Mouse (Mus musculus): ENCODE measurements around the gene AI464131.

- TF ChIP-seq CTCF (IDR thresholded peaks at IDR 0.05 in 2 of 3, conservative IDR thresholded peaks at IDR 0.05 in 1 of 3; ENCODE audit: control insufficient read depth in 1 of 3, insufficient read depth in 1 of 3, low read depth in 2 of 3, low read length in 3 of 3, poor library complexity in 1 of 3, severe bottlenecking in 1 of 3) = no peak
- TF ChIP-seq HCFC1 (IDR thresholded peaks at IDR 0.05; ENCODE audit: low read depth, low read length) = no peak
- no peak for TF ChIP-seq MYC (IDR thresholded peaks at IDR 0.05; ENCODE audit: low read depth, low read length)
- no peak for TF ChIP-seq TCF12 (IDR thresholded peaks at IDR 0.05; ENCODE audit: low read depth, low read length)
- no peak for TF ChIP-seq POLR2A (IDR thresholded peaks at IDR 0.05; ENCODE audit: control insufficient read depth in 1 of 2, insufficient read depth in 1 of 2, low read depth in 1 of 2, low read length in 2 of 2, poor library complexity in 1 of 2)
- TF ChIP-seq ELF1 (IDR thresholded peaks at IDR 0.05; ENCODE audit: low read depth, low read length) = no peak
- TF ChIP-seq KAT2A (conservative IDR thresholded peaks at IDR 0.05; ENCODE audit: low read depth, low read length) = no peak
- no peak for TF ChIP-seq ZC3H11A (IDR thresholded peaks at IDR 0.05; ENCODE audit: low read depth, low read length)
- TF ChIP-seq CHD2 (IDR thresholded peaks at IDR 0.05; ENCODE audit: low read length) = no peak
- no peak for TF ChIP-seq ZKSCAN1 (IDR thresholded peaks at IDR 0.05; ENCODE audit: low read depth, low read length)
- TF ChIP-seq TAL1 (IDR thresholded peaks at IDR 0.05; ENCODE audit: low read length) = no peak
Measured at GRCm38 (mm10) chr4:41513309-41513708, 10.4 kb upstream of the AI464131 start.
